Mouse (Mus musculus) right cerebral cortex, postnatal 4 days (tissue): ENCODE data around the gene Gprc5b.

Experiments
- DNase-seq: peaks from one replicate; pipeline ENCODE4 v3.0.0-alpha.2; 2022

Gprc5b gene

DNA sequence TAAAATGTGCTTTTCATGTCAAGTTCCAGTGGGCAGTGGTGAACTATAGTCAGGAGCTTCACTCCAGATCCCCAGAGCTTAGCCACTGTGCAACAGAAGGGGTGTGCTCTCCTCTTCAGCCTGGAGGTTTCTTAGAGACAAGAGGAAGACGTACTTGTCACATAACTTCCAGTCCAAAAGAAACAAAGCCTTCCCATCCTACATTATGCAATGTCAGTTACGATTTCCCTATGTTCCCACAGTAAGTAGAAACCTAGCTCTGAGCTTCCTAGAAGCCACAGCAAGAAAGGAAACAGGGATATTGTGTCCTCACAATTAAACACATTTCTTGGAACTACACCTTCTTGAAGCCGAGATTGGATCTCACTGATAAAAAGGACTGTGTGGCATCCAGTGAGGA lies 47.8 kb downstream of the Gprc5b start:
- no peak for DNase-seq

- DNase-seq = no peak
These were observed 50.1 kb downstream of the Gprc5b start for GRCm38 (mm10) chr7:118944884-118945283.

GRCm38 (mm10) chr7:118943170-118943569 lies 51.8 kb downstream of the Gprc5b start:
- DNase-seq = no peak

- no peak for DNase-seq
These were observed 52.7 kb downstream of the Gprc5b start for GRCm38 (mm10) chr7:118942297-118942696.

DNA sequence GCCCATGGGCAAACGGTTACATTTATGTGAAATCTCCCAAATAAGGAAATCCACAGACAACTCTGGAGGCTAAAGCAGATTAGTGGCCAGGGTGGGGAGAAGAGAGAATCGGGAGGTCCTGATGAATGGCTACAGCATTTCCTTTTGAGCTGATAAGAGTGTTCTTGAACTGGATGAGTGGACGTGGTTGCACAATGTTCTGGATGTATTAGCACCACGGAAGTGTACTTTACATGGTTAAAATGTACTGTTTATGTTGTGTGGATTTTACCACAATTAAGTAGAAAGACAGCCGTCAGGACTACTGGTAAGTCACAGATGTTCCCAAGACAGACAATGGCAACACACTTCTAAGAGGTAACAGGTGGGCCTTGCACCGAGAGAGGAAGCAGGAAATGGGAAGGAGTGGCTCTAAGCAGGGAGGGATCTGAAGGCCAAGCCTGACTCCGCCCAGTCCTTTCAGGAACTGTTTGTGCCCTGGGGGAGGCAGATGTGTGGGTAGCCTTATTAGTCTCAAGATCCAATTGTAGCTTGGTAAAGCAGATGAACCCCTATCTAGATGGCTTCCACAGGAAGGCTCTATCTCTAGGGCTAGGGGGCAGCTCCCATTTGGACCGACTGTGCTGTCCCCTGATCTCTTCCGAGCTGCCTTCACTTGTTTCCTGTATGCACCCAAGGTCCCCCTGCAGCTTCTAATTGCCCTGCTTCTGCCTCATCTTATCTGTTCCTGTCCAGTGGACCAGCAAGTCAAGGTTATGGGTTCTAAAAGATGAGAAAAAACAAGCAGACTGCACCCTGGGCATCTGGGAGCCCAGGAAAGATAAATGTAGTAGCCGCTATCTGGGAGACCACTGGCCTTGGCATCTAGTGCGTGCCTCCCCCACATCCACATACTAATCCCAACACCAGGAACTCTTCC lies 57.3 kb downstream of the Gprc5b start:
- DNase-seq = no peak

- DNase-seq = no peak
These were observed 58.2 kb downstream of the Gprc5b start for GRCm38 (mm10) chr7:118936844-118937243.

DNA sequence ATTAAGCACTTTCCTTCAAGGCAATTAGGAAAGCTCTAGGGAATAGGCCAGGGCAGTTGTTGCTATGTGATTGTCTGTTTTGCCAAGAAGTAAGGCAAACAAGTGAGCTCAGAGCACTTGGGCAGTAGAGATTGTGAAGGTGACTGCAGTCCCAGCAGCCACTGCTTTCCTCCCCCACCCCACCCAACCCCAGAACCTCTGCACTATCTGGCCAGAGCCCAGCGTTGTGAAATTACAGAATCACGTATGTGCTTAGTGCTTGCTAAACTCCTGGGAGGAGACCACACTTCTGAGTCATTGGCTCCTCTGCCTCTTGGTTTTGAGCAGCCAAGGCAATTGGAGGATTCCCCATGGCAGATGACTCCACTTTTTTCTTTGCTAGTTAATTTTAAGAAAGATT lies 59.7 kb downstream of the Gprc5b start:
- no peak for DNase-seq

DNA sequence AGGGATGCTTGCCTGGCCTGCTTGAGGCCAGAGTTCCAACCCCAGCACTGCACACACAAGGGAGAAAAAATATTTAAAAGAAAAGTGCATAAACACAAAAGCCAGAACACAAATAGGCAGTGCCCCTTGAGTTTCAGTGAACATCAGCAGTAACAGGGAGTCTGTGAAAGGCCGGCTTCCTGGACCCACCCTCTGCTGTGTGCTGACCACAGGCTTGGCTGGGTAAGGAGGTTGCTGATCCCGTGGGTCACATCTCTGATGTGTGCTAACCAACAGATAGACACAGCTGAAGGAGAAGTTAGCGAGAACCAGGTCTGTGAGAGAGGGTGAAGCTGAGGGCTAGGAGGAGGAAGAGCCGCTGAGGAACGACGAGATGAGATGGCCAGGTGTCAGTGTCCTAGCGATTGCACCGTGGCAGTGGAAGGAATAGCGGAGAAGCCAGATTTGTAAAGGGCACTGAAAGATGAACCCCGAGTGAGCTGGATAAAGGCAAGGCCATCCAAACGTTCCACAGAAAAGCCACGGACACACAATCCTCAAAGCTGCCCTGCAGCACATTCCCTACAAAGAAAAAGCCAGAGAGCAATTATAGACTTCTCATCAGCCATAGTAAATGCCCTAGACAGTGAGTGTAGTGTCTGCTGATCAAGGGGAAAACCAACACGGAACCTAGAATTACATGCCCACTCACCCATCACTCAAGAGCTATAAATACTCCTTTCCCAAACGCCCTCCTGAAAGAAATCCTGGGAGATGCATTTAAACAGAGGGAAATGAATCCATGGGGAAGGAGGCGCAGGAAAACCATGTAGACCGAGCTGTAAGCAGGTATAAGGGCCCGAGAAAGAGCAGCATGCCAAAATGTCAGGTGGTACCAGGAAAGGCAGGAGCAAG lies 63.3 kb downstream of the Gprc5b start:
- no peak for DNase-seq

GRCm38 (mm10) chr7:118929601-118930311 lies 65.3 kb downstream of the Gprc5b start:
- no peak for DNase-seq

DNA sequence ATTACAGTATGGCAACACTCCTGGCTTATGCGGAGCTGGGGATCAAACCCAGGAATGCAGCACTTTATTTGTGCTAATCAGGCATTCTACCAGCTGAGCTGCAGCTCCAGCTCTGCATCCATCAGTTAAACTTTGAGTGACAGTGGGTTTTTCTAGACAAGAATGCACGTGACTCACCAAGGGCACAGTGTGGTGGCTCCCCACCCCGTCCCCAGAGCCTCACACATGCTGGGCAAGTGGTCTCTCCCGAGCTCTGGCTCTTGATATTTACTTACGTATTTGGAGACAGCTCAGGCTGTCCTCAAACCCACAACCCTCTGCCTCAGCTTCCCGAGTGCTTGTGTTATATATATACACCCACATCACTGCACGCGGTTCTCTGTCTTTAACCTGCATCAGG lies 66.1 kb downstream of the Gprc5b start:
- no peak for DNase-seq

DNA sequence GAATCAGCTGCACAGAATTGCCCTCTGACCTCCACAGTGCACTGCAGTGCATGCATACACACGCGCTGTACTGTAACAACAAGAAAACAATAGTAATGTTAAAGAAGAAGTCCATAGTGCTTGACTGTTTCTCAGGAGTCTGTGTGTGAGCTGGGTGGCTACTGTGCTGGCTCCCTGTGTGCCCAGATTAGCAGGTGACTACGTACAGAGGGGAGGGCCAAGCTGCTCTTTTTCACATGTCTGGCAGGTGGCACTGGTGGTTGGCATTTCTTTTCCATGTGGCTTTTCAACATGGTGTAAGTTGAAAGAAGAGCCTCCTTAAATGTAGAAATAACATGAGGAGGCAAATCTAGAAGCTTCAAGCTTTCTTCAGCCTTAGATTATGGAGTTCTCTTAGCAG lies 66.7 kb downstream of the Gprc5b start:
- DNase-seq = no peak

GRCm38 (mm10) chr7:118927279-118927678 lies 67.7 kb downstream of the Gprc5b start:
- no peak for DNase-seq

- DNase-seq = no peak
These were observed 68.3 kb downstream of the Gprc5b start for GRCm38 (mm10) chr7:118926516-118927260.

GRCm38 (mm10) chr7:118925547-118925946 lies 69.5 kb downstream of the Gprc5b start:
- DNase-seq = no peak

- no peak for DNase-seq
These were observed 72.4 kb downstream of the Gprc5b start for GRCm38 (mm10) chr7:118922441-118923202.
